Mouse (Mus musculus): ENCODE measurements around the gene Ctbp2. TPM values are rescaled to one million over a fixed set of nuclear protein-coding genes. Genes with fewer than 3 reads are reported as not detected.

Ctbp2 gene
- polyA plus RNA-seq, 1 experiment from 2014 or later = 117 TPM

- no peaks in the 10 kb centered on the region for H3K27me3 ChIP-seq (replicated peaks; ENCODE audit: low read depth, poor library complexity, severe bottlenecking)
- no peak overlapping the region for H3K27ac ChIP-seq (replicated peaks)
- H3K4me1 ChIP-seq = no peaks in the 10 kb centered on the region
- H3K9me3 ChIP-seq = no peaks in the 10 kb centered on the region
- H3K36me3 ChIP-seq (replicated peaks) = peaks cover 85% of the 10 kb centered on the region
- DNase-seq (ENCODE audit: low spot score) = no peak
- no peak overlapping the region for H3K4me3 ChIP-seq
- WGBS = 95% methylated on average over 2 of the region's 2 CpGs
Observed at GRCm38 (mm10) chr7:132977981-132978380, 146.2 kb downstream of the Ctbp2 start.

GRCm38 (mm10) chr7:132976079-132976478, 148.1 kb downstream of the Ctbp2 start:
- H3K9me3 ChIP-seq = no peaks in the 10 kb centered on the region
- no peak overlapping the region for H3K4me3 ChIP-seq
- no peak for DNase-seq (ENCODE audit: low spot score)
- H3K4me1 ChIP-seq = no peaks in the 10 kb centered on the region
- H3K27me3 ChIP-seq (replicated peaks; ENCODE audit: low read depth, poor library complexity, severe bottlenecking) = no peaks in the 10 kb centered on the region
- 95% methylated on average over 2 of the region's 2 CpGs for WGBS
- H3K27ac ChIP-seq (replicated peaks) = no peak overlapping the region
- peaks cover 78% of the 10 kb centered on the region for H3K36me3 ChIP-seq (replicated peaks)

GRCm38 (mm10) chr7:132972079-132972478, 152.1 kb downstream of the Ctbp2 start:
- Histone ChIP-seq H3K36me3 (replicated peaks) (peaks cover 66% of the 10 kb centered on the region), H3K27ac (replicated peaks) (no peak overlapping the region), H3K4me1 (no peaks in the 10 kb centered on the region), H3K9me3 (no peaks in the 10 kb centered on the region), H3K4me3 (no peak overlapping the region), H3K27me3 (replicated peaks; ENCODE audit: low read depth, poor library complexity, severe bottlenecking) (no peaks in the 10 kb centered on the region)
- no peak for DNase-seq (ENCODE audit: low spot score)
- WGBS = 91% methylated on average over 2 of the region's 2 CpGs

GRCm38 (mm10) chr7:132965707-132966106, 158.4 kb downstream of the Ctbp2 start:
- Histone ChIP-seq H3K4me3 (no peak overlapping the region), H3K36me3 (replicated peaks) (peaks cover 27% of the 10 kb centered on the region), H3K4me1 (no peaks in the 10 kb centered on the region), H3K27me3 (replicated peaks; ENCODE audit: low read depth, poor library complexity, severe bottlenecking) (no peaks in the 10 kb centered on the region), H3K9me3 (no peaks in the 10 kb centered on the region), H3K27ac (replicated peaks) (no peak overlapping the region)
- WGBS = 93% methylated on average over 2 of the region's 2 CpGs
- no peak for DNase-seq (ENCODE audit: low spot score)

- WGBS = 88% methylated on average over 3 of the region's 3 CpGs
- no peaks in the 10 kb centered on the region for H3K27me3 ChIP-seq (replicated peaks; ENCODE audit: low read depth, poor library complexity, severe bottlenecking)
- H3K36me3 ChIP-seq (replicated peaks) = peaks cover 27% of the 10 kb centered on the region
- H3K9me3 ChIP-seq = no peaks in the 10 kb centered on the region
- DNase-seq (ENCODE audit: low spot score) = no peak
- H3K27ac ChIP-seq (replicated peaks) = no peak overlapping the region
- no peak overlapping the region for H3K4me3 ChIP-seq
- no peaks in the 10 kb centered on the region for H3K4me1 ChIP-seq
Observed at GRCm38 (mm10) chr7:132964395-132964794, 159.8 kb downstream of the Ctbp2 start.

GRCm38 (mm10) chr7:132950613-132951012, 173.5 kb downstream of the Ctbp2 start:
- 96% methylated on average over 3 of the region's 3 CpGs for WGBS
- no peak for DNase-seq (ENCODE audit: low spot score)
- H3K4me1 ChIP-seq = no peaks in the 10 kb centered on the region
- H3K9me3 ChIP-seq = no peaks in the 10 kb centered on the region
- H3K27me3 ChIP-seq (replicated peaks; ENCODE audit: low read depth, poor library complexity, severe bottlenecking) = no peaks in the 10 kb centered on the region
- H3K36me3 ChIP-seq (replicated peaks) = 0 out of 2 replicates have a peak, but pooled peaks cover 3% of the 10 kb centered on the region
- no peak overlapping the region for H3K4me3 ChIP-seq
- H3K27ac ChIP-seq (replicated peaks) = no peak overlapping the region

- Histone ChIP-seq H3K4me1 (no peaks in the 10 kb centered on the region), H3K9me3 (no peaks in the 10 kb centered on the region), H3K36me3 (replicated peaks) (0 out of 2 replicates have a peak, but pooled peaks cover 3% of the 10 kb centered on the region), H3K4me3 (no peak overlapping the region), H3K27me3 (replicated peaks; ENCODE audit: low read depth, poor library complexity, severe bottlenecking) (no peaks in the 10 kb centered on the region), H3K27ac (replicated peaks) (no peak overlapping the region)
- WGBS = 92% methylated on average over 4 of the region's 4 CpGs
- no peak for DNase-seq (ENCODE audit: low spot score)
Observed at GRCm38 (mm10) chr7:132949968-132950367, 174.2 kb downstream of the Ctbp2 start.

GRCm38 (mm10) chr7:132940569-132940968, 183.6 kb downstream of the Ctbp2 start:
- Histone ChIP-seq H3K27me3 (replicated peaks; ENCODE audit: low read depth, poor library complexity, severe bottlenecking) (no peaks in the 10 kb centered on the region), H3K9me3 (no peaks in the 10 kb centered on the region), H3K36me3 (replicated peaks) (no peaks in the 10 kb centered on the region), H3K4me3 (no peak overlapping the region), H3K4me1 (no peaks in the 10 kb centered on the region), H3K27ac (replicated peaks) (no peak overlapping the region)
- 95% methylated on average over 2 of the region's 2 CpGs for WGBS
- DNase-seq (ENCODE audit: low spot score) = no peak

GRCm38 (mm10) chr7:132939118-132939517, 185.0 kb downstream of the Ctbp2 start:
- Histone ChIP-seq H3K27ac (replicated peaks) (no peak overlapping the region), H3K27me3 (replicated peaks; ENCODE audit: low read depth, poor library complexity, severe bottlenecking) (no peaks in the 10 kb centered on the region), H3K9me3 (no peaks in the 10 kb centered on the region), H3K4me1 (no peaks in the 10 kb centered on the region), H3K36me3 (replicated peaks) (no peaks in the 10 kb centered on the region), H3K4me3 (no peak overlapping the region)
- WGBS = 89% methylated on average over 2 of the region's 2 CpGs
- DNase-seq (ENCODE audit: low spot score) = no peak

Other genes with a start within 250 kb of the Ctbp2 start
- gene Zranb1, start 193.2 kb downstream of the Ctbp2 start, polyA plus RNA-seq (2016; fragmentation: Nextera tagmentation; extraction: Ambion mirVana) = 10.9 and 11.0 TPM in 2 replicates
- gene Fgfr2, start 1.0 kb downstream of the Ctbp2 start, polyA plus RNA-seq (2016; fragmentation: Nextera tagmentation; extraction: Ambion mirVana) = 74.3 and 77.5 TPM in 2 replicates

Data from embryonic facial prominence, embryonic 10.5 days (tissue).